Mouse (Mus musculus): ENCODE measurements around the gene Tmem132c. TPM values are rescaled to one million over a fixed set of nuclear protein-coding genes. Genes with fewer than 3 reads are reported as not detected.

The Tmem132c gene
- polyA plus RNA-seq (2016; fragmentation: Nextera tagmentation; extraction: Ambion mirVana): 30.6 and 33.9 TPM in 2 replicates

GRCm38 (mm10) chr5:127241136-127241924, at the start of gene Tmem132c:
Gene Tmem132c, plus strand, starts transcription at chr5:127241808.
- H3K9me3 ChIP-seq (replicated peaks): peaks cover 5% of the 10 kb centered on the region; the same call in 1 of the 2 replicates
- H3K36me3 ChIP-seq: no peaks in the 10 kb centered on the region
- peaks cover 62% of the 10 kb centered on the region for H3K27me3 ChIP-seq
- 0 out of 2 replicates have a peak within 1 kb of the TSS, but pooled peaks have one; percentile 30 for H3K27ac ChIP-seq
- H3K4me3 ChIP-seq: peak within 1 kb of the TSS; percentile 66
- peak; percentile 92 for ATAC-seq (ENCODE audit: low FRiP score)
- peak within 1 kb of the TSS; percentile 85 for H3K4me2 ChIP-seq (replicated peaks)
- H3K9ac ChIP-seq: peak within 1 kb of the TSS; percentile 66
- under 1% methylated on average over 54 of the region's 58 CpGs for WGBS
- H3K4me1 ChIP-seq: peaks cover 30% of the 10 kb centered on the region

DNA sequence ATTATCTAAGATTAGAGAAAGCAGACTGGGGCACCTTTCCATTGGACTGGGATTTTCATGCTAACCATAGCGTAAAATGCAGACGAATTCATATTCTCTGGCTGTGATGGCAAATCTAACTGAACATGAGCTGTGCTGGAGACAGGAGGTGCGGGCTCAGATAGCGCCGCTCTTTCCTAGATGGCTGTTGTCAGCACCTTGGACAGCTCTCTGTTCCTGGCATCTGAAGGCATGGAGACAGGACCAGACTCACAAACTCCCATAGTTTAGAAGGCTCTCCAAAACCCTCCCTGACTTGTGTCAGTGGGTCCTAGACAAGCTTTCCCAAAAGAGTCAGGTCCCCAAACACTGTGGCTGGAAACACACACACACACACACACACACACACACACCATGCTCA, 49.7 kb upstream of the Tmem132c start:
- whole genome bisulfite sequencing: 32% methylated on average over 5 of the region's 5 CpGs
- ATAC-seq (ENCODE audit: low FRiP score): no peak
- H3K4me1 ChIP-seq: no peaks in the 10 kb centered on the region
- H3K4me2 ChIP-seq (replicated peaks): no peak overlapping the region
- H3K27ac ChIP-seq: no peak overlapping the region
- no peaks in the 10 kb centered on the region for H3K9me3 ChIP-seq (replicated peaks)
- H3K27me3 ChIP-seq: no peaks in the 10 kb centered on the region
- H3K9ac ChIP-seq: no peak overlapping the region
- no peak overlapping the region for H3K4me3 ChIP-seq
- H3K36me3 ChIP-seq: no peaks in the 10 kb centered on the region

DNA sequence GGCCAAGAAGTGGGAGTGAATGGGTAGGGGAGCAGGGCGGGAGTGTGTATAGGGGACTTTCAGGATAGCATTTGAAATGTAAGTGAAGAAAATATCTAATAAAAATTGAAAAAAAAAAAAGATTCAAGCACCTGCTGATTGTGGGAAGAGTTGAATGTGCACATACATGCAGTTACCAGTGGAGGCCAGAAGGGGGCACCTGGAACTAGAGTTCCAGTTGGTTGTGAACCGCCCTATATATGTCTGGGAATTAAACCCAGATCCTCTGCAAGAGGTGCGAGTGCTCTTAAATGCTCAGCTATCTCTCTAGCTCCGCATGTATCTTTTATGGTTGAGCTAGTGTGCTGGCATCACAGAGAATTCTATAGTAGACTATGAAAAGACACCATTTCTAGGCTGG, 42.8 kb upstream of the Tmem132c start:
- H3K27me3 ChIP-seq: no peaks in the 10 kb centered on the region
- H3K9ac ChIP-seq: no peak overlapping the region
- H3K4me3 ChIP-seq: no peak overlapping the region
- no peak for ATAC-seq (ENCODE audit: low FRiP score)
- H3K36me3 ChIP-seq: no peaks in the 10 kb centered on the region
- no peaks in the 10 kb centered on the region for H3K4me1 ChIP-seq
- no peaks in the 10 kb centered on the region for H3K9me3 ChIP-seq (replicated peaks)
- 52% methylated on average over 4 of the region's 4 CpGs for WGBS
- H3K4me2 ChIP-seq (replicated peaks): no peak overlapping the region
- H3K27ac ChIP-seq: no peak overlapping the region

DNA sequence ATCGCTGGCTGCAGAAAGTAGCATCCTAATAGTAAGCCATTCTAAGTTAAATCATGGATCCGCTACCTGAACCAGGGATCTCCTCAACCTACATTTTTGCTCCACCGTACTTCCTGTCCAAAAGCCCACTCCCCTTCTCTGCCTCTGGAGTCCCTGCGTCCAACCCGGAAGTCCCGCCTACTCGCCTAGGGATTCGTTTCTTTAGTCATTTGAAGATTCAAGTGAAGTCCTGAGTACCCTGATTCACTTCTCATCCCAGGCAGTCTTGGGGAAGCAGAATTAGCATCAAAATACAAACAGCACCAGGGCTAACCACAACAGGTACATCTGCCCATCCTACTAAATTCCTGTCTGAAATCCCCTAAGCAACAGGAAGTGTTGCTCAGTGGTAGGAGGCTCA, 36.7 kb upstream of the Tmem132c start:
- Histone ChIP-seq H3K36me3 (no peaks in the 10 kb centered on the region), H3K27ac (no peak overlapping the region), H3K9ac (no peak overlapping the region), H3K4me1 (no peaks in the 10 kb centered on the region), H3K9me3 (replicated peaks) (no peaks in the 10 kb centered on the region; the same call in 1 of the 2 replicates), H3K4me2 (replicated peaks) (no peak overlapping the region), H3K27me3 (no peaks in the 10 kb centered on the region), H3K4me3 (no peak overlapping the region)
- no peak for ATAC-seq (ENCODE audit: low FRiP score)
- 90% methylated on average over 8 of the region's 8 CpGs for WGBS

- Histone ChIP-seq H3K4me1 (peaks cover 13% of the 10 kb centered on the region), H3K27me3 (no peaks in the 10 kb centered on the region), H3K9me3 (replicated peaks) (no peaks in the 10 kb centered on the region), H3K9ac (no peak overlapping the region), H3K4me2 (replicated peaks) (no peak overlapping the region), H3K4me3 (no peak overlapping the region), H3K27ac (no peak overlapping the region), H3K36me3 (no peaks in the 10 kb centered on the region)
- ATAC-seq (ENCODE audit: low FRiP score): no peak
- 26% methylated on average over 3 of the region's 3 CpGs for WGBS
Measured at GRCm38 (mm10) chr5:127216389-127216788, 25.2 kb upstream of the Tmem132c start.

DNA sequence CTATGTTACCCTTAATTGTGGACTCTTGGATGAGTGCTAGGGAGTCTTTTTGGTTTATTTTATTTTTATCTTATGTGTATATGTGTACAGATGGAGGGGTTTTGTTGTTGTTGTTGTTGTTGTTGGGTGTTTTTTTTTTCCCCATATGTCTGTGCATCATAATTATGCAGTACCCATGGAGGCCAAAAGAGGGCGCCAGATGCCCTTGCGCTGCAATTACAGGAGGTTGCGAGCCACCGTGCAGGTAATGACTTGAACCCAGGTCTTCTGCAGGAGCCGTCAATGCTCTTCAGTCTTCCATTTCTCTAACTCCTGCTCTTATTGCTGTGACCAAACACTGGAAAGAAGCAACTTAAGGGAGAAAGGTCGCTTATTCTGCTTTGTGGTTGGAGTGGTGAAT, 23.9 kb upstream of the Tmem132c start:
- ATAC-seq (ENCODE audit: low FRiP score): no peak
- Histone ChIP-seq H3K36me3 (no peaks in the 10 kb centered on the region), H3K9me3 (replicated peaks) (no peaks in the 10 kb centered on the region), H3K27ac (no peak overlapping the region), H3K4me1 (peaks cover 6% of the 10 kb centered on the region; the same call in 1 of the 2 replicates), H3K9ac (no peak overlapping the region), H3K4me2 (replicated peaks) (no peak overlapping the region), H3K4me3 (no peak overlapping the region), H3K27me3 (no peaks in the 10 kb centered on the region)
- WGBS: 62% methylated on average over 6 of the region's 6 CpGs

DNA sequence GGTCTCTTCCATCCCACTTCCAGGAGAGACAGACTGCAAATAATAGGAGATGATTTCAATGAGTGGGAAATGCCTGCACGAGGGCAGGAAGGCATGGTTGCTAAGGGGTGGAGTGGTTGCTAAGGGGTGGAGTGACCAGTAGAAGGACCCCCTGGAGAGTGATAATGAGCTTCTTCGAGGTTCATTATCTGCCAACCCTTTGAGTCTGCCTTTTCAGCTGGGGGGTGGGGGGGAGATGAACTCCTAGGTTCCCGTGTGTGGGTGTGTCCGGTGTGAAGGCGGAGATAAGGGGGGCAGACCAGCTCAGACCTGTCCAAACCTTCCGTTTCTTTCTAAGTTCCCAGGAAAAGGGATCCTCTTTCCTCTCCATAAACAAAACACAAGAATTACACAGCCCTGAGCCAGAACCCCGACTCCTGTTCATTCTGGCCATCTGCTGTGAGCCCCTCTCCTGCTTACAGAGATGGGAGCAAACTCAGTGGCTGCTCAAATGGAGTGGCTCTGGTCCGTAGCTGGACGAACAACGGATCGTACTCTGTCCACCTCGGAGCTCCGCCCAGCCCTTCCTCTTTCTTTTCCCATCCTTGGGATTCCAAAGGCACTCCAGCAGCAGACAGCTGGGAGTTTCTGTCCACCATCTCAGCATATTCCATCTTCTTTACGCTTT, 13.5 kb upstream of the Tmem132c start:
- Histone ChIP-seq H3K27ac (no peak overlapping the region), H3K9me3 (replicated peaks) (no peaks in the 10 kb centered on the region), H3K4me2 (replicated peaks) (peak overlapping the region; percentile 52), H3K27me3 (peaks cover 20% of the 10 kb centered on the region), H3K36me3 (no peaks in the 10 kb centered on the region), H3K4me1 (peaks cover 17% of the 10 kb centered on the region), H3K9ac (peak overlapping the region; percentile 15; the same call in 1 of the 2 replicates), H3K4me3 (peak overlapping the region; percentile 11)
- 3% methylated on average over 14 of the region's 14 CpGs for WGBS
- ATAC-seq (ENCODE audit: low FRiP score): peak; percentile 78

- peak; percentile 76 for ATAC-seq (ENCODE audit: low FRiP score)
- Histone ChIP-seq H3K9me3 (replicated peaks) (peaks cover 5% of the 10 kb centered on the region; the same call in 1 of the 2 replicates), H3K27me3 (peaks cover 36% of the 10 kb centered on the region), H3K4me2 (replicated peaks) (peak overlapping the region; percentile 36), H3K36me3 (no peaks in the 10 kb centered on the region), H3K9ac (no peak overlapping the region), H3K4me3 (no peak overlapping the region), H3K4me1 (peaks cover 12% of the 10 kb centered on the region), H3K27ac (peak overlapping the region; percentile 57)
- WGBS: 2% methylated on average over 7 of the region's 7 CpGs
Measured at GRCm38 (mm10) chr5:127234715-127235114, 6.9 kb upstream of the Tmem132c start.

GRCm38 (mm10) chr5:127235203-127235602, 6.4 kb upstream of the Tmem132c start:
- ATAC-seq (ENCODE audit: low FRiP score): peak; percentile 77
- no peaks in the 10 kb centered on the region for H3K36me3 ChIP-seq
- WGBS: 2% methylated on average over 11 of the region's 11 CpGs
- H3K4me3 ChIP-seq: no peak overlapping the region
- no peak overlapping the region for H3K9ac ChIP-seq
- H3K4me2 ChIP-seq (replicated peaks): peak overlapping the region; percentile 36
- H3K27me3 ChIP-seq: peaks cover 34% of the 10 kb centered on the region
- H3K9me3 ChIP-seq (replicated peaks): peaks cover 5% of the 10 kb centered on the region; the same call in 1 of the 2 replicates
- H3K4me1 ChIP-seq: peaks cover 12% of the 10 kb centered on the region
- peak overlapping the region; percentile 57; the same call in 1 of the 2 replicates for H3K27ac ChIP-seq

DNA sequence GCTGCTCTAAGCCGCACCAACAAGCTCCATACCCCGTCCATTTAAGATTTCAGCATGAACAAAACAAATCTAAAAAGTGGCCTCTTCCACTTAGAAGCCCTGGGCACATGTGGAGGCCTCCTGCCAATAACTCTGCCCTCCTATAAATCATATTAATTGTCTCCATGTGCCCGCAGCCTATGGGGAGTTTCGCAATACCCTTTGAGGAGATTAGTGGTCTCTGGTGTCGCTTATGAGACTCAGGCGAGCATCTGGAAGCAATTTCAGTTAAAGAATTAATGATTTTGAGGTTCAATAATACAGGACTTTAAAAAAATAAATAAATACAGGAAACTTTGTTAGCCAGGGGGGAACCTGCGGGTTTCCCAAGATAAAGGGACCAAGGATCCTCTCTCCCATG, 1.9 kb upstream of the Tmem132c start:
- Histone ChIP-seq H3K4me1 (peaks cover 38% of the 10 kb centered on the region), H3K27ac (no peak overlapping the region), H3K36me3 (no peaks in the 10 kb centered on the region), H3K4me2 (replicated peaks) (no peak overlapping the region), H3K4me3 (no peak overlapping the region), H3K9me3 (replicated peaks) (peaks cover 5% of the 10 kb centered on the region; the same call in 1 of the 2 replicates), H3K9ac (no peak overlapping the region), H3K27me3 (peaks cover 65% of the 10 kb centered on the region)
- 58% methylated on average over 7 of the region's 7 CpGs for WGBS
- ATAC-seq (ENCODE audit: low FRiP score): no peak

DNA sequence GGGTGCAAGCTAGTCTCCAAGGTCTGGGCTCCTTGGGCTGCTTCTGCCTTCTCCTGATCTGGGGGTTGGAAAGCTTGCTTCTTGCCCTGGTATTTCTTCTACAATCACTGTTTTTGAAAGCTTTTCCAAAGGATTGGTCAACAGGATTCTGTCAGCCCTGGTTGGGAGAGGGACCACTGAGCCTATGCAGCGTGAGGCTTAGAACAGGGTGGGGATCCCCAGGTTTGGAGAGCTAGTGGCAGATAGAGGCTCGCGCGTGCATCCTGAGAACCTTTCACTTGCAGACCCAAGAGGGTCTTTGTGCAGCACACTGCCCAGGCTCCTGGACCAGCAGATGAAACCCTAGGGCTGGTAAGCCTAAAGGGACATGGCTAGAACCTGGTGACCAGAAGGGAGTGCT, 962 bp upstream of the Tmem132c start:
- no peak for ATAC-seq (ENCODE audit: low FRiP score)
- Histone ChIP-seq H3K27ac (no peak overlapping the region), H3K4me3 (peak overlapping the region; percentile 66; the same call in 1 of the 2 replicates), H3K27me3 (peaks cover 65% of the 10 kb centered on the region), H3K9me3 (replicated peaks) (peaks cover 5% of the 10 kb centered on the region; the same call in 1 of the 2 replicates), H3K9ac (peak overlapping the region; percentile 66; the same call in 1 of the 2 replicates), H3K36me3 (no peaks in the 10 kb centered on the region), H3K4me1 (peaks cover 30% of the 10 kb centered on the region), H3K4me2 (replicated peaks) (peak overlapping the region; percentile 85)
- 9% methylated on average over 4 of the region's 4 CpGs for WGBS
